ENCODE assay signal across 11 mouse cellular contexts in genomic region chr7:135605804-135606072, GRCm38 (mm10).
A peak's percentile ranks its signal among the peaks of the same experiment; 100 is the strongest.
DNase-seq lines count a peak whose midpoint lies in the region; ATAC-seq and TF ChIP-seq lines count a peak whose summit lies in the region.
"Had no signal": no experiment of that assay in that cellular context is flagged by ENCODE, and none has a peak within 500 bp of the region (broad histone marks: within the 10 kb centered on the region; RNA-seq: fewer than 3 reads in every experiment).

No protein-coding gene starts in this region.

- no peak overlapping the region for H3K4me2 ChIP-seq in lung, postnatal 0 days (replicated peaks; ENCODE audit: low read depth, low read length)
- H3K4me2 ChIP-seq in stomach, postnatal 0 days (replicated peaks; ENCODE audit: low read depth) = no peak overlapping the region

- no peak for DNase-seq in heart, adult 2 months
- no peak for DNase-seq in heart, adult 18-20 months
- no peak for DNase-seq in kidney, adult 2 months
- DNase-seq in kidney, postnatal 4 days = no peak
- no peak for DNase-seq in lung, postnatal 0 days (ENCODE audit: low spot score)
- no peak for DNase-seq in lung, adult 18-20 months
- no peak for DNase-seq in stomach, postnatal 0 days (ENCODE audit: low spot score)
- no peak for DNase-seq in thymus, postnatal 4 days
- DNase-seq: cerebellum, adult 9-11 months; embryo, embryonic 11 days had no signal

- TF ChIP-seq EP300 in heart, adult 2 months (IDR thresholded peaks at IDR 0.05; ENCODE audit: insufficient read depth, low read depth, low read length) = no peak
- TF ChIP-seq EP300 in lung, postnatal 0 days (IDR thresholded peaks at IDR 0.05) = no peak
- TF ChIP-seq EP300 in stomach, postnatal 0 days (optimal IDR thresholded peaks at IDR 0.05) = no peak

- intact Hi-C loops in heart, adult 2 months (cut with DNase I) = no loop called here

- no peak for TF ChIP-seq POLR2A in heart, adult 2 months (IDR thresholded peaks at IDR 0.05; ENCODE audit: insufficient read depth, low read depth, low read length)
- no peak for TF ChIP-seq POLR2A in kidney, adult 2 months (IDR thresholded peaks at IDR 0.05; ENCODE audit: low read depth, low read length)

- H3K4me1 ChIP-seq in heart, adult 2 months (ENCODE audit: control insufficient read depth, insufficient read depth, low read length) = peaks cover 30% of the 10 kb centered on the region
- H3K4me1 ChIP-seq in kidney, adult 2 months (ENCODE audit: control insufficient read depth, insufficient read depth, low read length) = peaks cover 8% of the 10 kb centered on the region
- peaks cover 14% of the 10 kb centered on the region; the same call in 1 of the 2 replicates for H3K4me1 ChIP-seq in lung, postnatal 0 days (ENCODE audit: insufficient read depth, low read depth, low read length)
- H3K4me1 ChIP-seq in stomach, postnatal 0 days (replicated peaks; ENCODE audit: control insufficient read depth, insufficient read depth) = 0 out of 2 replicates have a peak, but pooled peaks cover 3% of the 10 kb centered on the region

- H3K36me3 ChIP-seq in heart, adult 2 months (ENCODE audit: control insufficient read depth, insufficient read depth, low read length) = peaks cover 10% of the 10 kb centered on the region
- H3K36me3 ChIP-seq in kidney, adult 2 months (ENCODE audit: control insufficient read depth, insufficient read depth, low read length) = no peaks in the 10 kb centered on the region
- no peaks in the 10 kb centered on the region for H3K36me3 ChIP-seq in lung, postnatal 0 days (ENCODE audit: insufficient read depth, low read length)
- no peaks in the 10 kb centered on the region for H3K36me3 ChIP-seq in stomach, postnatal 0 days (ENCODE audit: control insufficient read depth, insufficient read depth, low read length)
- H3K36me3 ChIP-seq: limb, embryonic 12.5 days had no signal

- H3K79me2 ChIP-seq in heart, adult 2 months (replicated peaks; ENCODE audit: control insufficient read depth, insufficient read depth, low read length) = no peaks in the 10 kb centered on the region

- no peak overlapping the region for H3K9ac ChIP-seq in heart, adult 2 months (ENCODE audit: low read depth, low read length)
- H3K9ac ChIP-seq in lung, postnatal 0 days (replicated peaks; ENCODE audit: low read depth) = no peak overlapping the region
- no peak overlapping the region for H3K9ac ChIP-seq in stomach, postnatal 0 days (ENCODE audit: low read length)
- H3K9ac ChIP-seq: limb, embryonic 12.5 days had no signal

- H3K9me3 ChIP-seq in lung, postnatal 0 days (ENCODE audit: low read length) = no peaks in the 10 kb centered on the region
- no peaks in the 10 kb centered on the region for H3K9me3 ChIP-seq in stomach, postnatal 0 days (ENCODE audit: control insufficient read depth, low read length)
- H3K9me3 ChIP-seq: limb, embryonic 12.5 days had no signal

- no peaks in the 10 kb centered on the region for H3K27me3 ChIP-seq in heart, adult 2 months (ENCODE audit: control insufficient read depth, insufficient read depth, low read length)
- no peaks in the 10 kb centered on the region for H3K27me3 ChIP-seq in kidney, adult 2 months (replicated peaks; ENCODE audit: control insufficient read depth, insufficient read depth, low read length)
- no peaks in the 10 kb centered on the region for H3K27me3 ChIP-seq in lung, postnatal 0 days (replicated peaks; ENCODE audit: insufficient read depth, low read length)
- no peaks in the 10 kb centered on the region for H3K27me3 ChIP-seq in stomach, postnatal 0 days (ENCODE audit: control insufficient read depth, insufficient read depth, low read length)
- H3K27me3 ChIP-seq: limb, embryonic 12.5 days had no signal

- WGBS in heart, adult 2 months = 43% methylated on average over 6 of the region's 6 CpGs
- WGBS in kidney, adult 2 months = 86% methylated on average over 6 of the region's 6 CpGs
- WGBS in lung, postnatal 0 days = 78% methylated on average over 6 of the region's 6 CpGs
- WGBS in stomach, postnatal 0 days = 66% methylated on average over 6 of the region's 6 CpGs

- no peak for ATAC-seq in lung, postnatal 0 days
- ATAC-seq in stomach, postnatal 0 days (ENCODE audit: low FRiP score, low TSS enrichment) = no peak

- no peak overlapping the region for H3K4me3 ChIP-seq in heart, adult 2 months
- no peak overlapping the region for H3K4me3 ChIP-seq in kidney, adult 2 months (ENCODE audit: insufficient read depth, low read depth, low read length)
- H3K4me3 ChIP-seq in lung, postnatal 0 days (ENCODE audit: low read depth, low read length) = no peak overlapping the region
- H3K4me3 ChIP-seq in stomach, postnatal 0 days (ENCODE audit: low read depth, low read length) = no peak overlapping the region
- H3K4me3 ChIP-seq: limb, embryonic 12.5 days had no signal

- no peak for TF ChIP-seq CTCF in heart, adult 2 months (IDR thresholded peaks at IDR 0.05)
- no peak for TF ChIP-seq CTCF in kidney, adult 2 months (conservative IDR thresholded peaks at IDR 0.05; ENCODE audit: insufficient read depth, insufficient read length, low read depth, low read length)
- TF ChIP-seq CTCF in lung, postnatal 0 days (IDR thresholded peaks at IDR 0.05) = no peak
- TF ChIP-seq CTCF in stomach, postnatal 0 days (IDR thresholded peaks at IDR 0.05; ENCODE audit: low read depth) = no peak

- peak overlapping the region; percentile 67 for H3K27ac ChIP-seq in heart, adult 2 months
- peak overlapping the region; percentile 34 for H3K27ac ChIP-seq in kidney, adult 2 months (ENCODE audit: insufficient read depth, low read depth, low read length)
- H3K27ac ChIP-seq in lung, postnatal 0 days (ENCODE audit: low read length) = peak overlapping the region; percentile 72; the same call in 1 of the 2 replicates
- H3K27ac ChIP-seq in stomach, postnatal 0 days (replicated peaks) = peak overlapping the region; percentile 85

Comparison
In these comparisons a context has a peak if more than half of its experiments do, and no peak if none do; other contexts are left out.
1. H3K27ac ChIP-seq: peak in every context shown above with its lines; median percentile 85 in stomach, postnatal 0 days; 72 in lung, postnatal 0 days; 67 in heart, adult 2 months; 34 in kidney, adult 2 months.